Mouse (Mus musculus) CD4-positive, CD25-positive, alpha-beta regulatory T cell, adult 4 months (primary cell): ENCODE data around the gene Dusp10. TPM values are rescaled to one million over a fixed set of nuclear protein-coding genes. Genes with fewer than 3 reads are reported as not detected.
A peak's percentile ranks its signal among the peaks of the same experiment; 100 is the strongest.

ENCODE experiments used
- ATAC-seq: one replicate; pipeline ENCODE4 v1.8.0; 2017
- polyA plus RNA-seq, 2 experiments: library from polyadenylated mRNA; unstranded; fragments of 100-300 nt; shearing (Covaris generic); gene quantifications; one replicate each; pipeline ENCODE4 v1.2.1; 2017

The Dusp10 gene
- polyA plus RNA-seq, 2 experiments from 2014 or later: 17.7 to 21.3 TPM

DNA sequence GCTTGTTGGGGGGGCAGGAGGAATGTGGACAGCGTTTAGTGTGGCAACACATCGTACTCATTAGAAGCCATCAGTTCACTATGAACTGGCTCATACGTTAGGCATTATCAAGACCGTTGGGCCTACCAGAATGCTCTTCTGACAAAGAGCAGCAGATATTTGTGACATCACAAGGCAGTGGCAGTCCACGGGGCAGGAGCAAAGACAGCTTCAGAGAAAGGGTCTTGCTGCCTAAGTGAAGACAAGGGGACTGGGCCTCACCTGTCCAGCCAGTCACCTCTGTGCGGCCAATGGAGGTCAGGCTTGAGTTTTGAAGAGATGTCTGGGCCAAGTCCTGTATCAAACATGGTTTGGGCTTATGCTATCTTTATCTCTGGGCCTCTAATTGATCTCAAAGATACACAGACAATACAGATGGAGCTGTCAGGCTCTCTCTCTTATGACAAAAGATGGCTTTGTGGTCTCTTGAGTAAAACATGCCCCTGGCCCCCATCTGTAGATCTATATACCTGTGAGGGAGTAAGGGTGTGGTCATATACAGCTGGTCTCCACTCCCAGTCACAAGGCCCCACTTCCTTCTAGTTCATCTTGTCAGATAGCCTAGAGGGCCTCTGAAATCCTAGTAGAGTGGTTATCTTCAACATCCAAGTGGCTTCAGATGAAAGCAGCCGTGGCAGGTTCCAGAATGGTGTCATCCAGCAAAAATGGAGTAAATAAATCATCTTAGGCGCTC is 17.1 kb downstream of the Dusp10 start:
- ATAC-seq: no peak

DNA sequence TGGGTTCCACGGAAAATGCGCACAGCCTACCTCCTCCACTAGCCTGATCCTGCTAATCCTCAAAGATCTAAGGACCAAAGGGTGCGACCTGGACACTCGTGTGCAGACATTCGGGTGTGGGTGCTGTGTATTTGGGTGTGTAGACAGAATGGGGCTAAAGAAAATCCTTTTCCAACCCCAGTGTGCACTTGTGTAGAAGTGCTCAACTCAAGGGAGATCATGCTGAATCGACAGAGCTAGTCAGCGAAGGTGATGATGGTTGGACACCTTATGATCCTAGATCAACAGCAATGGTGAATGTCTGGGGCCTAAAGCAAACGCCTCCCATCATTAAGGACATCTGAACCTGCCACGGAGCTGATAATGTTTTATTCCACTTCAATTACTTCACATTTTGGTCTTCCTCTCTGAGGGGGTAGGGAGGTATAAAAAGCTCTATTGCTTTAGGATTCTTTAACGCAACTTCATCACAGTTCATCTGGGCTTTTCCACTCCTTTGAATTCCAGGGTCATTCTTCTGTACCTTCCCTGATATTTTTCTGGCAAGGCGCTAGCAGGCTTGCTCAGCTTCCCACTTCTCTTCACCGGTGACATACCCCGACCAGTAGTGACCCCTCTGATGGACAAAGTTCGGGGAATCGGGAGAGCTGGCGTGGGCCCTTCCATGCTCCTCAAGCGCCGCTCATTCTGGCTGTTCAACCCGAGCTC is 19.7 kb downstream of the Dusp10 start:
- no peak for ATAC-seq

DNA sequence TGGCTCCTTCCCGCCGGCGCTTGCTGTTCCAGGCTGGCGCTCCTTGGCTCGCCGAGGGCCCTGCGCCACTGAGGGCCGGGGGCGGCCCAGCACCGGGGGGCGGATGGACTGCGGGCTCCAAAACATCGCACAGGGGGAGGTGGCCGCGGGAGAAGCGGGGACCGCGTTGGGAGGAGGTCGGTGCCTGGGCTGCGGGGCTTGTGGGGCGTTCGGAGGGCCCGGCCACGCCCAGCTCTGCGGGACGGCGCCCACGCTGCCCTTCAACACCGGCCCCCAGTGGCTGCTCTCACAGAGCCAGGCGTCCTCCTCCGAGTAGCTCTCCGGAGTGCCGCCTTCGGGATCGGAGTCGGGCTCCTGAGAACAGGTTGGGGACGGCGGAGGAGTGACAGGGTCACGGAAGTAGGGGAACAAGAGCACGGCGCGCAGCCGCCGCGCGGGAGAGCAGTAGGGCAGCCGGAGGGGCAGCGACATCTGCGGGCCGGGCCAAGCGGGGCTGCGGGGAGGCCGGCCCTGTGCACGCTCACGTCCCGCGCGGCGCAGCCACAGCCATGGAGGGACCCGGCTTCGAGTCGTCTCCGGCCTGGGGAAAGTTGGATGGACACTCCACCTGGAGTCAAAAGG is 20.4 kb downstream of the Dusp10 start:
- peak; percentile 9 for ATAC-seq

DNA sequence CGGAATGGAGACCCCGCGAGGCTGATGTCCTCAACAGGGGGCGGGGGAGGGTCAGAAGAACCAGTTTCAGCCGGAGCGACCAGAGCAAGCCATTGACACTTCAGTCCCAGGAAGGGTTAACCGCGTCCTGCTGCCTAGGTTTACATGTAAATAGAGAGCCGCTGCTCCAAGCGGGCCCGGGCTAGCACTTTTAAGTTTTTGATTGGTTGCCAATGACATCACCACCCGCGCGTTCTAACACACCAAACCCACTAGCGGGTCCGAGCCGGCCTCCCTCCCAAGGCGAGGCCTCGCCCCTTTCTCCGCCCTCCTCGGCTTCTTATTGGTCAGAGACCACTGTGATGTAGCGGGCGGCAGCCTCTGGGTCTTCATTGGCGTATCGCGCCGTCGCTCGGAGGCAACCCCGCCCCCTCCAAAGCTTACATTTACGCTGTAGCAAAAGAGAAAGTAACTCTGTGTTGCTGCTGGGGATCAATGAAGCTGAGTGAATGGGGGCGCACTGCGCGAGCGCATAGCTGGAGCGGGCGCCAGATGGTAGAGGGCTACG is 21.0 kb downstream of the Dusp10 start, which contains the start of gene 1700056E22Rik:
Gene 1700056E22Rik (minus strand): TSS at position 291 of the 547 bp plus-strand sequence.
- ATAC-seq: peak; percentile 87

DNA sequence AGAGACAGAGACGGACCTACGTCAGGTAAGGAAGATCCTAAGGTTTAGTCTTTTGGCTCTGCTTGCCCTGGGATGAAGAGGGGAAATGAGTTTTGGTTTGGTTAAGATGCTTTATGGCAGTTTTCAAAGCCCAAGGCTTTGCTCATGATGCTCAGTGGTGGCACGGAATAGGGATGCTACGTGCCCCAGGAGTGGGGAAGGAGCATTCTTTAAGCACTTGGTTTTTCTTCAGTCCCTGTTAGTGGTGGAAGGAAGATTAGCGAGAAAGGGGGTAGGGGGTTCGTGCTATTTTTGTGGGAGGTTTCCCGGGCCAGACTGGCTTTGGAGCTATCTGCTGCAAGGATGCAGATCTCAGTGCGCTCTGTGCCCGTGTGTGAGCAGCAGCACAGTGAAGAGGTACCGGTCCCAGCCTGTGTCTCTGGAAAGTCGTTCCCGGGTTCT is 21.7 kb downstream of the Dusp10 start:
- ATAC-seq: peak; percentile 1

DNA sequence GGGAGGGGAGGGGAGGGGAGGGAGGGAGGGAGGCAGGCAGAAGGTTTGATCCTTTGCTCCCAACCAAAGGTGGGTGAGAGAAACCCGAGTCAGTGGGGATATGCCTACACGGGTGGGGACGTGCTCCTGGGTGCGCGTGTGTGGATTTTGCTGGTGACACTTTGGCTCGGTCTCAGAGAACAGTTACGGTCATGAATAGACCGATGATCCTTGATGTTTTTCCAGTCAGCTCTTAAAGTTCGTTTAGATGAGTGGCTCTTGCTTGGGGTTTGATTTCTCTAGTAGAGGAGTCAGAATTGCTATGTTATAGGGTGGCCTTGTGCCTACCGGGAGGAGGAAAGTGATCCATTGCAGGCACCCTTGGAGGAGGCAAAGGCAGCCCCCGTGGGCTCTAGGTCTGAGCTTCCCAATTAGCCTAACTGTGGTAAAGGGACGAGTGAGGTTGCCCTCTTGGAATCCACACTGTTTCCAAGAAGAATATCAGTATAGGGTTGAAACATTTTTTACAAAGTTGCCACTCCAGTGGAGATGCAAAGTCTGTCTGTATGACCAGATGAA is 22.3 kb downstream of the Dusp10 start:
- ATAC-seq: no peak

DNA sequence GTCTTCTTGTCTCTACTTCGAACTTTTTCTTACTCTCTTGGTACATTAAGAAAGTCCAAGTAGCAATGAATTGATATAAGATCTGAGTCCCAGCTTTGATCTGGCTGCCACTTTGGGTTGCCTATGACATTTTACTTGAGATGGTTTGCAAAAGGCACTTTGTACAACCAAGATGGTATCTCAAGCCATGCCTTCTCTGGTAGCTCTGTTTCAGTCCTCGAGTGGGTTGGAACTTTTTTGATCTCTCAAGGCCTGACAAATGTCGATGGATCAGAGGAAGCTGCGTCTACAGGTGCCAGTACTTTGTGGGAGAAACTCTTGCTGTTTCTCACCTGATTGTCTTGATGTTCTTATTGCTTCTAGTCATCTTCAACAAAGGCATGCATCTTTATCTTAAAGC is 24.7 kb downstream of the Dusp10 start:
- no peak for ATAC-seq

DNA sequence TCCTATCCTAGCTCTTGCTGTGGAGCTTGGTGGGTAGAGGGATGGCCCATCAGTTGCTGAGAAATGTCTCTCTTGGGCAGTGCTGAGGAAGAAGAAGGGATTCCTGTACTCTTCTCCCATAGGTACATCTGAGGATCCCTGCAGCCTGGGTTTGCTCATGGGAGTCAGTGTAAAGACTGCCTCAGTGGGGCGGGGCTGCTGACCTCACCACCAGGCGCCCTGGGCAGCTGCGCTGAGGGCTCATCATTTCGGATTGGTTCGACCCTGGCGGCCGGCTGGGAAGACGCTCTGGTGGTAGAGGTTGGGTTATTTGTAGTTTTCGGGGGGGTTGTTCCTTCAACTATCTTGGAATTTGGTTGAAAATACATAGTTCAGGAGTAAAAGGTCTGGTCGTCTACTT is 26.2 kb downstream of the Dusp10 start:
- ATAC-seq: no peak

DNA sequence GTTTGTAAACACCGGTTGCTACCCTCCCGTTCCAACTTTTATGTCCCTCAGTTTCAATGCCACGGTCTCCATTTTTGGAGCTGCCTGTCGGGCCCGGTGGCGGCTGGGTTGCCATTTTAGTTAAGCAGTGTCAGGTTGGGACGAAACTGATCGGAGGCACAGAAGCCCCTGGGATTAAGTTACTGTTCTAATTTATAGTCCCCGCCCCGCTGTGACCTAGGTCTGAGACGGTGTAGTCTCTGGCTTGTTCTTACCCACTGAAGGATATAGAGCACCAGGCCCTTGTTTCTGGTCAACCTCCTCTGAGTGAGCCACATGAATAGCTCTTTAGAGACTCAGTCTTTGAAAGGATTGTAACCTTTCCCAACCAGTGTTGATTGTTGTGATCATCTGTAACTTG is 27.1 kb downstream of the Dusp10 start:
- ATAC-seq: no peak

DNA sequence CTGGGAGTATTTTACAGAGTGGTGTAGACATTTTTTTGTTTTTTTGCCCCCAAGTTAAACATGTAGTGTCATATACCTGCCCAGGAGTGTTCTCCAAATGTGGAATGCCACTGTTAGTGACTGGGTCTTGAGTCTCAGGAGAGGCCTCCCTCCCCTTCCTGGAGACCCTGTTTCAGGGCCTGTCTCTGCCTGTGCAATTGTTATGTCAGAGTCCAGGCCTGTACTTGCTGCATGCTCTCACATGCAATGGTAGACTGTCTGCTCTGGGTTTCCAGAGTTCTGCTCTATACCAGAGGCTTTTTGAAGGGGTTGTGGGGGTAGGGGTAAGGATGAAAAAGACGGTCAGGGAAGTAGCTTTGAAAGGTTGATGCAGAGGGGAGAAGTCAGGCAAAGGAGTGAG is 27.8 kb downstream of the Dusp10 start:
- ATAC-seq: no peak

DNA sequence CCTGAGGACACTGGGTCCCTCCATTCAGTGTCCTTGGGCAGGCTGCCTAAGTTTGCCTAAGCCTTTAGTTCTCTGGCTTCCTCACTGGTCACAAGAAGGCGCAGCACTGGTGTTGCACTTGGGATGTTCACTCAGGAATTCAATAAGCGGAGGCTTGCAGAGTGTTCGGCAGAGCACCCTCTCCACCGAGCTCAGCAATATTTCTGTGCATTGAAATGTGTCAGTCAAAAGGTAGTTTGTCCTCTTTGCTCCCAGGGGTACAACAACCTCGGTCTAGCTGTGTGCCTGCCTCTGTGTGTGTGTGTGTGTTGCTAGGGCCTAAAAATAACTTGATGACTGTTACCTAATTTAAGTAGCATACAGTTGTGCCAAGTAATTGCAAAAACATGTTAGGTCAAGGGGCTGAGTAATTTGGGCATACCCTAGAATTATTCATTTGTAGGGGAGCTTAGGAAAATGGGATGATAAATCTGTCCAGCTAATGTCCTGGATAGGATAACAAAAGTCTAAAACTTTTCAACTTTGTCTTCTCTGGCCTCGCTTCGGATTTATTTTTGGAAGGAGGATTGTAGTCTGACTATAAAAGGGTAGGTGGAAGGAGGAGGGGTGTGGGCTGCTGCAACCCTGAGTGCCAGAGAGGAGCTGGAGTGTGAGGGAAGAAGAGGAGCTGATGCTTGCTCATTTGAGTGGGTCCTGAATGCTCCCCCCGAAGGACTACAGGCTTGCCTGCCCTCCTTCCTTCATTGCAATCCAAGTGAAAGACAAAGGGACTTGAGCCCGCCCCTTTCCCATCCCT is 28.9 kb downstream of the Dusp10 start:
- no peak for ATAC-seq

DNA sequence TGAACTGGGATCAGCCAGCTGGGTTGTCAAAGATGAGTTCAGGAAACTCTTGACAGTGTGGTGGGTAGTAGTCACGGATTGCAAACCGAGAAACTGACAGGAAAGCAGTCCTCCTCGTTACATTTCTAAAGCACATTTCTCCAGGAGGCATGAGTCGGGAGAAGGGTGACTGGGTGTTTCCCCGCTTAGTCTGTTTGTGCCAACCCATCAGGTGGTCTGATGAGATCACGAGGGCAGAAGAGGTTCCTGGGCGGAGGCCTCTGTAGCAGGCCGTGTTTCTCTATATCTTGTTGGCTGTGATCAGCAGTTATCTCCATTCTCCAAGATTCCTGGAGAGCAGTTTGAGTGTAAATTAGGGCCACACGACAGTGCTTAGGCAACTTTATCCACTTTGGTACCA is 29.6 kb downstream of the Dusp10 start:
- peak; percentile 54 for ATAC-seq

DNA sequence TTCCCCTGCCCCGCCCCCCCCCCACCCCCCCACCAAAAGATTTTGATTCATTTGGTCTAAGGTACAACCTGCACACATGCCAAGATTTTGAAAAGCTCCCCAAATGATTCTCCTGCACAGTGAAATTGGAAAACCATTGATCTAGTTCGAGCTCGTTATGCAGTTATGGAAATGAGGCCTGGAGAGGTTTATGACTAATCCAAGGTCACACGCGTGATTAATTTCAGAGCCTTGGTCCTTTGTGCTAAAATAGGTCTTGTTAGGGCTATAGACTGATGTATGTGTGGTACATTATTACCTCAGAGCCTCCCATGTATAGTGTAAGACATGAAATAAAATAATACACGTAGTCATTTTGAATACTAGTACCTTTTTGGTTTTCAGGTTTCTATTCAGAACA is 30.3 kb downstream of the Dusp10 start:
- ATAC-seq: no peak

DNA sequence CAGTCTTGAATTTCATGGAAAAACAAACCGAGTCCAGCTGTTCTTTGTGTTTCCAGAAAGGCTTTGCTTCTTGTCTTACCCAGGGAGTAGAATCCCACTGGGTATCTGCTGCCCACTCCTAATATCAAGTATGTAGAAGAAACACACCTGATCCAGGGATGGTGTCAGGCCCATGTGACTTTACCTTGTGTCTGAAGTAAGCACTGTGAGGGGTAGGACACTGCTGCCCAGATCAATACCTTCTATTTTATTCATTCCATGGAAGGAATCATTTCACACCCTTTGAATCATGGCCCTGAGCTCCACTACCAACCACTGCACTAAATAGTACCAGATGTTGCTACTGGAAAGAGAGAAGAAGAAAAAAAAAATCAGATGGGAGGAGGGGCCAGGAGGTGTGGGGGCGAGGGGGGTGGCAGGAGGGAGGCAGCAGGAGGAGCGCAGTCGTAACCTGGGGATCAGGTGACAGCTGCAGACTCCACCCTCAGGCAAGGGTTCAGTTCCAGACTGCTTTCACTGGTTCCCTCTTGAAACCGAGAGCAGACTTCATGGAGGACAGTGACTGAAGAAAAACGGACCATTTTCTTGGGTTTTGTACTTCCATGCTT is 33.1 kb downstream of the Dusp10 start:
- peak; percentile 18 for ATAC-seq

DNA sequence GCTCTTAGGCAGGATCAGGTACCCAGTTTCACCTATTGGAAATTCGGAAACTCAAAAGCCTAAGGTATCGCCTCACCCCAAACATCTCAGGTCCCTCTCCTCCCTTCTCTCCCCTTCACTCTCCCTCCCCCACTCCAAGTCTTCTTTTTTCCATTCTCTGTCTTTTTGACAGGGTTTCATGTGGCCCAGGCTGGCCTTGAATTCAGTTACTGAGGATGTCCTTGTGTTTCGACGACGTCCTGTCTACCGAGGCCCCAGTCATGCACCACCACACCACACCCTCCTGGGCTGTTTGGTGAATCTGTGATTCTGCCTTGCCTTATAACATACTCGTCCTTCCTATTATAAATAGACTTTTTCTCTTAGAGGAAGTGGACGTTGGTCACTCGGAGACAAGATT is 34.7 kb downstream of the Dusp10 start:
- peak; percentile 39 for ATAC-seq

DNA sequence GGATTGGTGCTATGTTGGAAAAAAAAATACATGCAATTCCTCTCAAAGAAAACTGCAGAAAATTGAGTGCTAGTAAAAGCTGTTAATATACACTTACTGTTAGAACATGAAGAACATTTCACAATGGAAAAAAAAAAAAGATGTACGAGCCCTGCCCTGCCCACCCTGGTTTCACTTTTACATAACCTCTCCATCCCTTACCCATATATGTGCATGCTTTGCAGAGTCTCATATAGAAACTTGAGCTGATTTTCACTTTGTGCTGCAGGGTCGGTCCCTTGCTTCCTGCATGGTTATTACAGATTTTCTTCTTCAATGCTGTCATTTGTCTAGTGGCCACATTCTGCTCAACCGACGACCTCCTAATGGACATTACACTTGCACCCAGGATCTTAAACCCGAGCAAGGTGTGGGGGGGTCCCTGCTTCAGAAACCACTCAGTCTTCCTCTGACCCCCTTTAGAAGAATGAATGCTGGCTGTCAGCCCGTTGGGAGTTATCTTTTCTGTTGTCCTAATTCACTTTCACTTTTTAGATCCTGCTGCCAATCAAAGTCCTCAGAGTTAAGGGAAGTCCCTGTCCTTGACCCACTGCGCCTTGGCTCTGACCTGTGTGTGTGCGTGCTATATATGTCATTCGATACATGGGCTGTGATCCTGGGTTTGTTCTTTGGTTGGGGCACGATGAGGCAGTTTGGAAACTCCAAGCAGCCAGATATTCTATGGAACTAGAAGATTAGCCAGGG is 35.7 kb downstream of the Dusp10 start:
- peak; percentile 87 for ATAC-seq

DNA sequence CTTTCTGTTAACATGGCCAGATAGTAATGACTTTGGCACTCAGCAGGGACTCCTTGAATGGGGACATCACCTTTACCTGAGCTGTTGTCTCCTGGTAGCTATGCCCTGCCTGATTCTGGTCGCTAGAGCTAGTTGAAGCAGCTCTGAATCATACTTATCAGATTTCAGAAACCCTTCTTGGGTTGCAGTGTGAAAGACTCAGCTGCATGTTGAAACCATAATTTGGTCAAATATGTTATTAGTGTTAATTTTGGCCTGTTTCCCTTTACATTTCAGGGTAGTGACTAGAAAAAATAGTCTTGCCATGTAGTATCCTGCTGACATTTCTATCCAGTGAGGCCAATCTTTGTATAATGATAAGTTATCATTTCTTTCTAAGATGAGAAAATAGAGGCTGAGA is 38.2 kb downstream of the Dusp10 start:
- ATAC-seq: no peak

DNA sequence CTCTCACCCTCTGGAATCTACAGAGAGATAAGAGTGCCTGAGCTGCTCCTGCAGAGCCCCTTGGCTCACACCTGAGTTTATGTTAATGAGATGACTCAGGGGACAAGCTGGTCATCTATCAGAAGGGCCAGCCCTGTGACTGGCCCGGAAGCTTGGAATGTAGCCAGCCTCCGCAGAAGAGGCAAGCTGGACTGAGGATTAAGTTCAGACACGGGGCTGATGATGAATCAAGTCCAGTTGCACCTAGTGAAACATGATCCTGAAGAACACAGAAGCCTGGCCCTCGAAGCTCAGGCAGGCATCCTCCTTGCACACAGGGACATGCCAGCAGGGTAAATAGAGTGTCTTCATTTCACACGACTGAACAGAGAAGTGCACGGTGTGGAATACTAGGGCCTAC is 38.7 kb downstream of the Dusp10 start:
- no peak for ATAC-seq

DNA sequence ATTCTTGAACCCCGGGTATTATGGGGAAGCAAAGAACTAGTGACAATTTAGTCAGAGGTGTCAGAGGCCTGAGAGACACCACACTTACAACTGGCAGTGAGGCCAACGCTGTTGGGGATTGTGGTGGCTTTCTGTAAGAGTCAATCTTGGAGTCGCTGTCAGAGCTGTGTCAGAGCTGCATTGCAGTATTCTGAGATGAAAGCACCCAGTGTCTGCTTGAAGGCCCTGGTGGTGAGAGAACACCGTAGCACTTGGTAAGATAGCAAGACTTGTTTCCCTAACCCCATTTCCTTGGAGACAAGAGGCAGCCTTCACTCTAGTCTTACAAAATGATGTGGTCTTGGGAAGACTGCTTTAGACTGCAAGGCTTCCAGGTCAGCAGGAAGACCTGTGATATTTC is 39.2 kb downstream of the Dusp10 start:
- ATAC-seq: peak; percentile 31

DNA sequence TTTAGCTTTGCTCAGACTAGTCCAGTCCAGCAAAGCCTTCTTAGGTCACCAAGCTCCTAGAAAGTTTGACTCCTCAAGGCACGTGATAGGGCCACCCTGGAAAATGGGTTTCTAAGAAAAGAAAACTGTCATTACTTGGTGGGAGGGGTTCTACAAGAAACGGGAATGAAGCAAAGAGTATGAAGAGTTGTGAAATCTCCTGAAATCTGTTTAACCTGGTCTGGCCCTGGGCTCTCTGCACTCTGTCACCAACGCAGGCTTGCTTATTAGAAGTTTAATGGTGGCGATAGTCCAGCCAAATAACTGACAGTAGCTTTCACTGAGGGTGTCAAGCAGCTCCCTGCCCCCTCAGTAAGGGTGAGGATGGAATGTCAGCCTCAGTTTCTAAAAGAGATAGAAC is 40.0 kb downstream of the Dusp10 start:
- ATAC-seq: no peak

DNA sequence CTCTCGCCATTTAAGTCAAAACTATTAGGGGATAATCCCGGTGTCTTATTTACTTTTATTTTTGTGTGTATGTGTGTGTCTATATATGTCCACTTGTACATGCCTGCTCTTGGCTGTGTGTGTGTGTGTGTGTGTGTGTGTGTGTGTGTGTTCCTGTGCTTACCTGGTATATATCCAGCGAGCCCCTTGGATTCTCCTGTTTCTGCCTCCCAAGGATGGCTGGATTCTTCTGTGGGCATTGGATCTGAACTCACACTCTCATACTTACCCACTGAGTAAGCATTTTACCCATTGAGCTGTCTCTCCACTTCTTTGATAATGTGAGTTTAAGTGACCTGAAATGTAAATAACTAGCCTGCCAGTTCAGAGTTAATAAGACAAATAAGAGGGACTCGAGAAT is 40.6 kb downstream of the Dusp10 start:
- no peak for ATAC-seq
